ENCODE assay signal across 10 mouse cellular contexts in the genomic region with DNA sequence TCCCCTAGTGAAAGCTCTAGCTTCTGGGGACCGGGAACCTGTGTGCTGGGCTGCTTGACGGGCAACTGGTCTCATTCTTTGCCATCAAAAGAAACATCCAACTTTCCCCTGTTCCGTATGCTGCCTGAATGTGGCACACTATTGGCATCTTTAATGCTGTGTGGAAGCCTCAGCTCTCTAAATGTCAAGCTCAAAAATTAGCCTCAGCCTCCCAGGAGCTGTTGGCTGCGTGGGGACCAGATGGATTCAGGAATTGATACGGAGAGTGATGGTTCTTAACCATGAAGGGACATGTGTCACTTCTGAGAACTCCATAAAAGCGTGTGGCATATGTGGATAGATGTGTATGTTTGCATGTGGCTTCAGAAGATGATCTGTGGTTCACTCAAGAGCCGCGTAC. TPM values are rescaled to one million over a fixed set of nuclear protein-coding genes. Genes with fewer than 3 reads are reported as not detected.
"Had no signal": no experiment of that assay in that cellular context is flagged by ENCODE, and none has a peak within 500 bp of the region (broad histone marks: within the 10 kb centered on the region; RNA-seq: fewer than 3 reads in every experiment).

No protein-coding gene starts in this region.

- H3K4me3 ChIP-seq: liver, embryonic 13.5 days had no signal

- DNase-seq: kidney, adult 9 months; kidney, postnatal 14 days; kidney, postnatal 4 days; liver, embryonic 13.5 days; lung, adult 2 months; lung, postnatal 14 days; midbrain, embryonic 14.5 days; thymus, adult 18-20 months; thymus, postnatal 36 days had no signal

- H3K27ac ChIP-seq: liver, embryonic 13.5 days had no signal

RNA-seq across cellular contexts. Expression of gene Kcnk1, which starts 27.0 kb away (rescaled TPM):
- total RNA-seq: megakaryocyte progenitor cell, adult 5-6 weeks had no signal
